8 mouse cellular contexts compared by ENCODE assay signal in genomic region chr2:122148242-122148917, GRCm38 (mm10). TPM values are rescaled to one million over a fixed set of nuclear protein-coding genes. Genes with fewer than 3 reads are reported as not detected.
DNase-seq lines count a peak whose midpoint lies in the region; ATAC-seq and TF ChIP-seq lines count a peak whose summit lies in the region.
"Had no signal": no experiment of that assay in that cellular context is flagged by ENCODE, and none has a peak within 500 bp of the region (broad histone marks: within the 10 kb centered on the region; RNA-seq: fewer than 3 reads in every experiment).

No protein-coding gene starts in this region.

- no peaks in the 10 kb centered on the region for H3K36me3 ChIP-seq in intestine, embryonic 15.5 days
- peaks cover 15% of the 10 kb centered on the region for H3K36me3 ChIP-seq in limb, embryonic 14.5 days (ENCODE audit: control insufficient read depth, insufficient read depth, low read length)
- no peaks in the 10 kb centered on the region for H3K36me3 ChIP-seq in midbrain, embryonic 13.5 days

- peak overlapping the region; percentile 78; the same call in 1 of the 2 replicates for H3K27ac ChIP-seq in intestine, embryonic 15.5 days
- peak overlapping the region; percentile 71; the same call in 1 of the 2 replicates for H3K27ac ChIP-seq in limb, embryonic 14.5 days (replicated peaks; ENCODE audit: low read depth, low read length)
- H3K27ac ChIP-seq in midbrain, embryonic 13.5 days, result 0 out of 2 replicates have a peak overlapping the region, but pooled peaks have one; percentile 35

- ATAC-seq in granulocyte monocyte progenitor cell, adult 5-6 weeks (replicated peaks; ENCODE audit: poor library complexity, severe bottlenecking), result peak; percentile 22
- ATAC-seq in intestine, embryonic 15.5 days, result peak; percentile 58
- peak; percentile 4; the same call in 1 of the 2 replicates for ATAC-seq in limb, embryonic 14.5 days (ENCODE audit: low FRiP score, low read depth)
- ATAC-seq in midbrain, embryonic 13.5 days, result peak; percentile 12; the same call in 1 of the 2 replicates

- H3K9me3 ChIP-seq in intestine, embryonic 15.5 days, result no peaks in the 10 kb centered on the region
- no peaks in the 10 kb centered on the region for H3K9me3 ChIP-seq in limb, embryonic 14.5 days (ENCODE audit: control insufficient read depth, low read length)
- H3K9me3 ChIP-seq in midbrain, embryonic 13.5 days, result no peaks in the 10 kb centered on the region

- no peaks in the 10 kb centered on the region for H3K4me1 ChIP-seq in intestine, embryonic 15.5 days (replicated peaks)
- peaks cover 9% of the 10 kb centered on the region; the same call in 1 of the 2 replicates for H3K4me1 ChIP-seq in limb, embryonic 14.5 days (ENCODE audit: control insufficient read depth, insufficient read depth, low read length)
- peaks cover 5% of the 10 kb centered on the region; the same call in 1 of the 2 replicates for H3K4me1 ChIP-seq in midbrain, embryonic 13.5 days (replicated peaks)

- peak; percentile 86 for DNase-seq in T-cell, adult 2 months (ENCODE audit: low spot score)
- DNase-seq in cerebellum, postnatal 36 days, result peak; percentile 9 to 10
- DNase-seq in limb, embryonic 14.5 days (ENCODE audit: low spot score), result peak; percentile 62
- DNase-seq in spleen, postnatal 14 days (ENCODE audit: low spot score in 2 of 2), result peak; percentile 50 to 57

- H3K27me3 ChIP-seq in intestine, embryonic 15.5 days (replicated peaks), result no peaks in the 10 kb centered on the region
- H3K27me3 ChIP-seq in limb, embryonic 14.5 days (ENCODE audit: control insufficient read depth, insufficient read depth, low read length), result no peaks in the 10 kb centered on the region
- no peaks in the 10 kb centered on the region; the same call in 1 of the 2 replicates for H3K27me3 ChIP-seq in midbrain, embryonic 13.5 days

- H3K4me2 ChIP-seq in intestine, embryonic 15.5 days (replicated peaks), result peak overlapping the region; percentile 66
- peak overlapping the region; percentile 63 for H3K4me2 ChIP-seq in limb, embryonic 14.5 days (replicated peaks; ENCODE audit: low read depth, low read length, severe bottlenecking)
- H3K4me2 ChIP-seq in midbrain, embryonic 13.5 days (replicated peaks), result peak overlapping the region; percentile 88

- 22% methylated on average over 18 of the region's 18 CpGs for WGBS in intestine, embryonic 15.5 days
- whole genome bisulfite sequencing in limb, embryonic 14.5 days, result 28% methylated on average over 18 of the region's 18 CpGs
- WGBS in midbrain, embryonic 13.5 days, result 39% methylated on average over 18 of the region's 18 CpGs

- peak overlapping the region; percentile 62 for H3K4me3 ChIP-seq in intestine, embryonic 15.5 days (replicated peaks)
- H3K4me3 ChIP-seq in limb, embryonic 14.5 days (replicated peaks; ENCODE audit: low read length), result peak overlapping the region; percentile 75
- H3K4me3 ChIP-seq in midbrain, embryonic 13.5 days (replicated peaks), result peak overlapping the region; percentile 70

- H3K9ac ChIP-seq in intestine, embryonic 15.5 days, result peak overlapping the region; percentile 78
- peak overlapping the region; percentile 70 for H3K9ac ChIP-seq in limb, embryonic 14.5 days (ENCODE audit: low read depth, low read length, severe bottlenecking)
- peak overlapping the region; percentile 74 for H3K9ac ChIP-seq in midbrain, embryonic 13.5 days (replicated peaks)

- no peak for TF ChIP-seq POLR2A in limb, embryonic 14.5 days (IDR thresholded peaks at IDR 0.05; ENCODE audit: borderline replicate concordance, extremely low read depth, insufficient read depth, insufficient read length)

RNA-seq across cellular contexts. Expression of gene B2m, which starts 0.9 kb away (rescaled TPM):
- total RNA-seq in granulocyte monocyte progenitor cell, adult 5-6 weeks (2014; fragmentation: Nextera tagmentation), result 1,957 and 2,269 TPM in 2 replicates
- total RNA-seq in granulocyte monocyte progenitor cell, adult 5-6 weeks (2017), result 1,824 and 1,957 TPM in 2 replicates
- 367 and 406 TPM in 2 replicates for polyA plus RNA-seq in intestine, embryonic 15.5 days (2015; fragmentation: Nextera tagmentation; extraction: Ambion mirVana)
- polyA plus RNA-seq in limb, embryonic 14.5 days (2012; rRNA removed), result 125 and 145 TPM in 2 replicates
- polyA plus RNA-seq in limb, embryonic 14.5 days (2014; fragmentation: Nextera tagmentation; extraction: Ambion mirVana), result 298 and 308 TPM in 2 replicates
- 82.5 and 82.7 TPM in 2 replicates for polyA plus RNA-seq in midbrain, embryonic 13.5 days (2015; fragmentation: Nextera tagmentation; extraction: Ambion mirVana)

RNA-seq across cellular contexts. Expression of gene Trim69, which starts 12.1 kb away (rescaled TPM):
- 0.56 TPM in 1 of 2 replicates, not detected in the other for total RNA-seq in granulocyte monocyte progenitor cell, adult 5-6 weeks (2014; fragmentation: Nextera tagmentation)
- not detected in 2 replicates for total RNA-seq in granulocyte monocyte progenitor cell, adult 5-6 weeks (2017)
- 0.09 TPM in 1 of 2 replicates, not detected in the other for polyA plus RNA-seq in intestine, embryonic 15.5 days (2015; fragmentation: Nextera tagmentation; extraction: Ambion mirVana)
- 0.08 and 0.17 TPM in 2 replicates for polyA plus RNA-seq in limb, embryonic 14.5 days (2012; rRNA removed)
- not detected in 2 replicates for polyA plus RNA-seq in limb, embryonic 14.5 days (2014; fragmentation: Nextera tagmentation; extraction: Ambion mirVana)
- not detected in 2 replicates for polyA plus RNA-seq in midbrain, embryonic 13.5 days (2015; fragmentation: Nextera tagmentation; extraction: Ambion mirVana)
- total RNA-seq: left cerebral cortex, adult 18-20 months had no signal

RNA-seq across cellular contexts. Expression of gene Spg11, which starts 30.2 kb away (rescaled TPM):
- 12.2 and 13.2 TPM in 2 replicates for total RNA-seq in granulocyte monocyte progenitor cell, adult 5-6 weeks (2014; fragmentation: Nextera tagmentation)
- total RNA-seq in granulocyte monocyte progenitor cell, adult 5-6 weeks (2017), result 10.7 and 12.5 TPM in 2 replicates
- polyA plus RNA-seq in intestine, embryonic 15.5 days (2015; fragmentation: Nextera tagmentation; extraction: Ambion mirVana), result 8.5 TPM in 2 replicates
- 11.4 and 13.6 TPM in 2 replicates for polyA plus RNA-seq in limb, embryonic 14.5 days (2012; rRNA removed)
- 8.7 and 10.5 TPM in 2 replicates for polyA plus RNA-seq in limb, embryonic 14.5 days (2014; fragmentation: Nextera tagmentation; extraction: Ambion mirVana)
- polyA plus RNA-seq in midbrain, embryonic 13.5 days (2015; fragmentation: Nextera tagmentation; extraction: Ambion mirVana), result 9.7 and 11.2 TPM in 2 replicates

RNA-seq across cellular contexts. Expression of gene Patl2, which starts 37.6 kb away (rescaled TPM):
- not detected in 2 replicates for total RNA-seq in granulocyte monocyte progenitor cell, adult 5-6 weeks (2014; fragmentation: Nextera tagmentation)
- not detected in 2 replicates for total RNA-seq in granulocyte monocyte progenitor cell, adult 5-6 weeks (2017)
- not detected in 2 replicates for polyA plus RNA-seq in intestine, embryonic 15.5 days (2015; fragmentation: Nextera tagmentation; extraction: Ambion mirVana)
- polyA plus RNA-seq in limb, embryonic 14.5 days (2012; rRNA removed), result 0.03 and 0.04 TPM in 2 replicates
- 0.17 TPM in 1 of 2 replicates, not detected in the other for polyA plus RNA-seq in limb, embryonic 14.5 days (2014; fragmentation: Nextera tagmentation; extraction: Ambion mirVana)
- not detected in 2 replicates for polyA plus RNA-seq in midbrain, embryonic 13.5 days (2015; fragmentation: Nextera tagmentation; extraction: Ambion mirVana)

RNA-seq across cellular contexts. Expression of gene Terb2, which starts 37.7 kb away (rescaled TPM):
- total RNA-seq in granulocyte monocyte progenitor cell, adult 5-6 weeks (2014; fragmentation: Nextera tagmentation), result not detected in 2 replicates
- not detected in 2 replicates for total RNA-seq in granulocyte monocyte progenitor cell, adult 5-6 weeks (2017)
- polyA plus RNA-seq in intestine, embryonic 15.5 days (2015; fragmentation: Nextera tagmentation; extraction: Ambion mirVana), result not detected in 2 replicates
- not detected in 2 replicates for polyA plus RNA-seq in limb, embryonic 14.5 days (2012; rRNA removed)
- polyA plus RNA-seq in limb, embryonic 14.5 days (2014; fragmentation: Nextera tagmentation; extraction: Ambion mirVana), result not detected in 2 replicates
- not detected in 2 replicates for polyA plus RNA-seq in midbrain, embryonic 13.5 days (2015; fragmentation: Nextera tagmentation; extraction: Ambion mirVana)
- total RNA-seq: left cerebral cortex, adult 18-20 months had no signal

Comparison
In these comparisons a context has a peak if more than half of its experiments do, and no peak if none do; other contexts are left out.
1. Peak in every context shown above with its lines: DNase-seq, ATAC-seq, H3K4me3 ChIP-seq and H3K27ac ChIP-seq.
2. DNase-seq: peak in every context shown above with its lines; median percentile 86 in T-cell, adult 2 months; 62 in limb, embryonic 14.5 days; 54 in spleen, postnatal 14 days; 10 in cerebellum, postnatal 36 days.
3. ATAC-seq: peak in every context shown above with its lines; median percentile 58 in intestine, embryonic 15.5 days; 22 in granulocyte monocyte progenitor cell, adult 5-6 weeks; 12 in midbrain, embryonic 13.5 days; 4 in limb, embryonic 14.5 days.